ENCODE assay signal across 13 mouse cellular contexts in the genomic region with DNA sequence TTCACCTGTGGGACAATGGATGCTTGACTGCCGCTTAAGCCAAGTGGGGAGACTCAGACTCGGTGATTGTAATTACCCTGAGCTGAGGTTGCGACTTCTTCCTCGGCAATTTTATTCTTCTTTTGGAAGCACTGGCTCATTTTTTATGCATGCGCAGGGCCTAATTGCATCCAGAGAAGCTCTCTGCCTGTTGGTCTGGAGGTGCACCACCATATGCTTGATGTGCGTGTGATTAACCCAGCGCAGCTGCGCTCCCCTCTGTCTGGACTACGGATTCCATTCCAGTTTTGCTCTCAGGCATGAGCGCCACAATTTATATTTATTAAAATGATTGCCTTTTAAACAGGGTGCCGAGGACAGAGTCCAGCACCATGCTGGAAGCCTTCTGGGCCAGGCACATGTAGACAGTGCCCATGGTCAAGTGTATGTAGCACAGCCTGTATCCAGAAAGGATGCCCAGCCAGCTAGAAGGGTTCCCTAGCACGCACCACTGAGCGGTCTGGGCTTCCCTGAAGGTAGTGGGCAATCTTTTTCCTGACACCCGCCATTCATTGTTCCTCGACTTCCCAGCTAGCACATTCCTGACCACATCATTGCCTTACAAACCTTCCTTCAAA.
A peak's percentile ranks its signal among the peaks of the same experiment; 100 is the strongest.
DNase-seq lines count a peak whose midpoint lies in the region; ATAC-seq lines count a peak whose summit lies in the region.
"Had no signal": no experiment of that assay in that cellular context is flagged by ENCODE, and none has a peak within 500 bp of the region (broad histone marks: within the 10 kb centered on the region; RNA-seq: fewer than 3 reads in every experiment).

No protein-coding gene starts in this region.

- peaks cover 35% of the 10 kb centered on the region for H3K4me1 ChIP-seq in forebrain, embryonic 12.5 days
- peaks cover 26% of the 10 kb centered on the region for H3K4me1 ChIP-seq in hindbrain, embryonic 15.5 days (replicated peaks)
- H3K4me1 ChIP-seq in neural tube, embryonic 14.5 days (ENCODE audit: control insufficient read depth, insufficient read depth, low read length): peaks cover 9% of the 10 kb centered on the region
- H3K4me1 ChIP-seq in limb, embryonic 10.5 days: no peaks in the 10 kb centered on the region
- H3K4me1 ChIP-seq: intestine, embryonic 15.5 days had no signal

- H3K27me3 ChIP-seq in forebrain, embryonic 12.5 days: no peaks in the 10 kb centered on the region
- no peaks in the 10 kb centered on the region for H3K27me3 ChIP-seq in hindbrain, embryonic 15.5 days
- H3K27me3 ChIP-seq in neural tube, embryonic 14.5 days (ENCODE audit: control insufficient read depth, insufficient read depth, low read length): no peaks in the 10 kb centered on the region
- no peaks in the 10 kb centered on the region for H3K27me3 ChIP-seq in limb, embryonic 10.5 days (ENCODE audit: low read depth, poor library complexity, severe bottlenecking)
- H3K27me3 ChIP-seq: intestine, embryonic 15.5 days had no signal

- H3K4me2 ChIP-seq in forebrain, embryonic 12.5 days: no peak overlapping the region
- H3K4me2 ChIP-seq in hindbrain, embryonic 15.5 days: no peak overlapping the region
- no peak overlapping the region for H3K4me2 ChIP-seq in neural tube, embryonic 14.5 days (ENCODE audit: low read depth, low read length)
- H3K4me2 ChIP-seq: intestine, embryonic 15.5 days had no signal

- intact Hi-C loops in left cerebral cortex, postnatal 4 days (cut with DNase I): no loop called here
- intact Hi-C loops in left cerebral cortex, postnatal 10 days (cut with DNase I): no loop called here
- intact Hi-C loops in gastrocnemius, postnatal 14 days (cut with DNase I; ENCODE audit: low total_unique reads): no loop called here

- no peak overlapping the region for H3K4me3 ChIP-seq in forebrain, embryonic 12.5 days (replicated peaks)
- H3K4me3 ChIP-seq in hindbrain, embryonic 15.5 days: no peak overlapping the region
- H3K4me3 ChIP-seq in neural tube, embryonic 14.5 days (ENCODE audit: low read depth, low read length): no peak overlapping the region
- H3K4me3 ChIP-seq in limb, embryonic 10.5 days: no peak overlapping the region
- H3K4me3 ChIP-seq: intestine, embryonic 15.5 days had no signal

- peak; percentile 69 for DNase-seq in left cerebral cortex, postnatal 4 days
- DNase-seq in left cerebral cortex, postnatal 10 days (ENCODE audit: extremely low spot score in 1 of 2, low spot score in 2 of 2): no peak
- no peak for DNase-seq in limb, embryonic 10.5 days (ENCODE audit: low spot score)
- no peak for DNase-seq in gastrocnemius, postnatal 14 days
- DNase-seq: cerebellum, adult 9-11 months; kidney, postnatal 25 days; spleen, adult 18-20 months had no signal

- no peaks in the 10 kb centered on the region for H3K36me3 ChIP-seq in forebrain, embryonic 12.5 days (replicated peaks)
- H3K36me3 ChIP-seq in hindbrain, embryonic 15.5 days: no peaks in the 10 kb centered on the region
- H3K36me3 ChIP-seq in neural tube, embryonic 14.5 days (ENCODE audit: control insufficient read depth, insufficient read depth, low read length): no peaks in the 10 kb centered on the region
- H3K36me3 ChIP-seq in limb, embryonic 10.5 days: no peaks in the 10 kb centered on the region
- H3K36me3 ChIP-seq: intestine, embryonic 15.5 days had no signal

- WGBS in forebrain, embryonic 12.5 days: 50% methylated on average over 15 of the region's 15 CpGs
- WGBS in hindbrain, embryonic 15.5 days: 51% methylated on average over 15 of the region's 15 CpGs
- 43% methylated on average over 15 of the region's 15 CpGs for WGBS in neural tube, embryonic 14.5 days
- WGBS in limb, embryonic 10.5 days: 80% methylated on average over 15 of the region's 15 CpGs

- H3K27ac ChIP-seq in forebrain, embryonic 12.5 days: peak overlapping the region; percentile 81
- peak overlapping the region; percentile 66 for H3K27ac ChIP-seq in hindbrain, embryonic 15.5 days (replicated peaks)
- H3K27ac ChIP-seq in neural tube, embryonic 14.5 days (ENCODE audit: low read depth, low read length): peak overlapping the region; percentile 66
- H3K27ac ChIP-seq in limb, embryonic 10.5 days: no peak overlapping the region
- H3K27ac ChIP-seq: intestine, embryonic 15.5 days had no signal

- H3K9ac ChIP-seq in forebrain, embryonic 12.5 days: no peak overlapping the region
- H3K9ac ChIP-seq in hindbrain, embryonic 15.5 days: no peak overlapping the region
- H3K9ac ChIP-seq in neural tube, embryonic 14.5 days (replicated peaks; ENCODE audit: low read depth, low read length): no peak overlapping the region
- H3K9ac ChIP-seq: intestine, embryonic 15.5 days had no signal

- H3K9me3 ChIP-seq in forebrain, embryonic 12.5 days: no peaks in the 10 kb centered on the region
- H3K9me3 ChIP-seq in hindbrain, embryonic 15.5 days: no peaks in the 10 kb centered on the region
- no peaks in the 10 kb centered on the region for H3K9me3 ChIP-seq in neural tube, embryonic 14.5 days (ENCODE audit: control insufficient read depth, low read length)
- H3K9me3 ChIP-seq in limb, embryonic 10.5 days (replicated peaks): no peaks in the 10 kb centered on the region
- H3K9me3 ChIP-seq: intestine, embryonic 15.5 days had no signal

- ATAC-seq in forebrain, embryonic 12.5 days (ENCODE audit: low FRiP score): peak; percentile 82
- ATAC-seq in hindbrain, embryonic 15.5 days (ENCODE audit: low FRiP score, low read depth): peak; percentile 80
- peak; percentile 82 for ATAC-seq in neural tube, embryonic 14.5 days (ENCODE audit: low read depth)
- ATAC-seq in inflammation-experienced regulatory T-cells, adult 6 months: no peak
- ATAC-seq: CD4-positive, CD25-positive, alpha-beta regulatory T cell, adult 4 months; intestine, embryonic 15.5 days had no signal
